Mouse (Mus musculus): ENCODE results near the gene Hoxc11.

The Hoxc11 gene

DNA sequence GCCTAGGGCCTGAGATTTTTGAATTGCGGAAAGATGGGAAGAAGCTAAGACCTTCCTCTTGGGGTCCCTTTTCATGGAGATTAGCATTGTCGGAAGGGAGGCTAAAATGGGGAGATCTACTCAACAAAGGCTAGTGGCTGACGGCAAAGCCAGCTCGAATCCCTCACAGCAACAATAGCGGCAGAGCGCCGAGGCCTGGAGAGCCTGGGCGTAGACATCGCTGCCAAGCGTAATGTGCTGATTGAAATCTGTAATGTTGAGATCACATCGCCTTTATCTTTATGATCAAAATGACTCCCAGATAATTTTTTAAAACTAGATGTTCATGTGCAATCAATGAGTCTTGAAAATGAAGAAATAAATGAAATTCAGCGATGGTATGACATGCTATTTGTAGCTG is 19.8 kb upstream of the Hoxc11 start:
- in situ Hi-C loops (cut with MboI; ENCODE audit: low pct_unique_long_range_greater_than_20kb in 1 of 2, low sequenced_read_pairs in 2 of 2, unreplicated experiment in 1 of 2) = loop anchor here in 1 of 2 experiments (25.0 kb wide), 1 partner anchor 172 kb away; no protein-coding TSS in a partner anchor

DNA sequence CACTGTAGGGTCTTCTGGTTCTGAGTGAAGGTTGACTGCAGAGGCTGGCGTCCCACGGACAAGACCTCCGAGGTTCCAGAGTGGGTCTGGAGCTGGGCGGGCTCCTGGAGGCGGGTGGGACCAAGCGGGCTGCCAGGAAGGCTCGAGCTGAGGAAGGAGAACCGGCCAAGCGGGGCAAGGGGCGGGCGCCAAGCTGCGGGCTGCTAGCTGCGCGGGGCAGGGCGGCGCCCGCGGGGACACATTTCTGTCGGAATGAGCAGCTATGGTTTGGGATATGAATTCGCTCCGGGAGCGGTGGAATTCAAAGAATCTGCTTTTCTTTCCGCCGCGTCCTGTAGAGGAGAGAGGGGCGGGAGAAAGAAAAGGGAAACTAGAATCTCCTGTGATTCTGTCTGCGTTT is 19.3 kb upstream of the Hoxc11 start:
- in situ Hi-C loops (cut with MboI; ENCODE audit: low pct_unique_long_range_greater_than_20kb in 1 of 2, low sequenced_read_pairs in 2 of 2, unreplicated experiment in 1 of 2) = loop anchor here in 1 of 2 experiments (25.0 kb wide), 1 partner anchor 173 kb away; no protein-coding TSS in a partner anchor

DNA sequence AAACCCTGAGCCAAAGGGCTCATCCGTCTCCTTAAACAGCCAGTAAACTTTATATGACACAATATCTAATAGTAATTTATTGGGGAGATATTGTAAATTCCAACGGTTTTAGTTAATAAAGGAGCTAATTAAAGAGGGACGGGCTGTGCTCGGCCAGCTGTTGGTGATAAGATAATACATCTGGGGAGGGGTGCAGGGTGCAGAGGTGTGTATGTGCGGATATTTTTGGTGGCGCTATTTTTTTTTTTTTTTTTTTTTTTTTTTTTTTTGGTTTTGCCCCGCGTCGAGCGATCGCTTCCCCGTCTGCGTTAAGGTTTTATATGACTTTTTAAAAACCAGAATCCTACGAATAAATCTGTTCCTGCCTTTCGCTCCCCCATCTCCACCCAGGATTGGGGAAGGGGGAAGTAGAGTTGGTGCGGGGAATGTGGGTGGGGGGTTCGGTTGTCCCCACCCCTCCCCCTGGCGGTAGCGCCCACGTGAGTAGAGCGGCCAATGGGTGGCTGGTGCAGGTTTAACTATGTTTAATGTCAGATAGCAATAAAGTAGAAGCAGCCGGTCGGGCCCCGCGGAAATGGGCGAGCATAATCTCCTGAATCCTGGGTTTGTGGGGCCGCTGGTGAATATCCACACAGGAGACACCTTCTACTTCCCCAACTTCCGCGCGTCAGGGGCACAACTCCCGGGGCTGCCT is 17.8 kb upstream of the Hoxc11 start, which contains the start of gene Hoxc12:
Hoxc12 (plus strand) TSS at position 479 of the 694 bp plus-strand sequence.
- in situ Hi-C loops (cut with MboI; ENCODE audit: low pct_unique_long_range_greater_than_20kb in 1 of 2, low sequenced_read_pairs in 2 of 2, unreplicated experiment in 1 of 2) = loop anchor here in 1 of 2 experiments (25.0 kb wide), 1 partner anchor 174 kb away; no protein-coding TSS in a partner anchor

DNA sequence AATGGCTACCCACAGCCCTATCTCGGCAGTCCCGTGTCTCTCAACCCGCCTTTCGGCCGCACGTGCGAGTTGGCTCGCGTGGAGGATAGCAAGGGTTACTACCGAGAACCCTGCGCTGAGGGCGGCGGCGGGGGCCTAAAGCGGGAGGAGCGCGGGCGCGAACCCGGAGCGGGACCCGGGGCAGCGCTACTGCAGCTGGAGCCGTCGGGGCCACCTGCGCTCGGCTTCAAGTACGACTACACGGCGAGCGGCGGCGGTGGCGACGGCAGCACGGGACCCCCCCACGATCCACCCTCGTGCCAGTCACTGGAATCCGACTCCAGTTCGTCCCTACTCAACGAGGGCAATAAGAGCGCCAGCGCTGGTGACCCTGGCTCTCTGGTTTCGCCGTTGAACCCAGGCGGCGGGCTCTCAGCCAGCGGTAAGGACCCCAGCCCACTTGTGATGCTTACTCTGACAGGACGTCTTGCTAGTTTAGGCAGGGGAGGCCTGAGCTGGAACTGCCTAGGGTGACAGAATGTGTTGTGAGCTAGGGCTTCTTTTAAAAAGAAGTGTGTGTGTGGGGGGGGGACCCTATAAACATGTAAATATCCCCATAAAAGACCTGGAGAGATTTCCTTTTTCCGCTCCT is 17.1 kb upstream of the Hoxc11 start:
- in situ Hi-C loops (cut with MboI; ENCODE audit: low pct_unique_long_range_greater_than_20kb in 1 of 2, low sequenced_read_pairs in 2 of 2, unreplicated experiment in 1 of 2) = loop anchor here in 1 of 2 experiments (25.0 kb wide), 1 partner anchor 175 kb away; no protein-coding TSS in a partner anchor

DNA sequence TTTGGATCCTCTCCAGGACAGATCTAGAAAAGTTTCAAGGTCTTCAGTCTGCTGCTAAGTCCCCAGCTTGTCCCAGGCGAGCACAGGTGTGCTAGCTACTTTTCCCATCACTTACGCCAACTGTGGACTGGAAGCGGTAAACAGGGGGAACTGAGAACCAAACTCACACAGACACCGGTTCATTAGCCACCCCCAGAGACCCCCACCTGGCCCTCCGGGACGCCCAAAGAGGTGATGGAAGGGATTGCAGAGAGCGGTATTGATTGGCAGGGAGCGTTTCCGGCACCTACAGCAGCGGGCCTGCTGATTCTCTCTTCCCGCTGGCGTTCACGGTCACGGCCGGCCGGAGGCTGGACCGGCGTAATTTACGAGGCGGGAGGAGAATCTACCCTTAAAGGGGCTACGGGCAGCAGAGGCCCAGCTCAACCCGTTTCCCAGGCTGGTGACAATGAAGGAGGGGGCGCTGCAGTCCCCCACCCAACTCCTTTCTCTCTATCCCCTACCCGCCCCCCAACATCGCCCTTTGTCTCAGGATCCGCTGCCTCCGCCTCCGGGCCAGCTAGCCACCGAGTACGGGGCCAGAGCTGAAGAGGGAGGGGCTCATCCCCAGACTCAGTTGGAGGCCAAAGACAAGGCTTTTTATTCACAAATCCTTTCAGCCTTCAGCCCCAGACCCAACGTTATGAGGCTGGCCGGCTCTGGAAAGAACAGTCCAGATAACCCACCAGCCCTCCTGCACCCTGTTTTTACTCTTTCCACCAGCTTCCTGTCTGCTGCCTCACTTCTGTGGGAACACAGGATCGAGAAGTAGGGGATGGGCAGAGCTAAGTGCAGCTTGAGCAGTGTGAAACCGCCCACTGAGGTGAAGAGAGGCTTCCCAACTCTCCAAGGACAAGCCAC is 14.7 kb upstream of the Hoxc11 start:
- in situ Hi-C loops (cut with MboI; ENCODE audit: low pct_unique_long_range_greater_than_20kb in 1 of 2, low sequenced_read_pairs in 2 of 2, unreplicated experiment in 1 of 2) = loop anchor here in 1 of 2 experiments (25.0 kb wide), 1 partner anchor 177 kb away; no protein-coding TSS in a partner anchor

DNA sequence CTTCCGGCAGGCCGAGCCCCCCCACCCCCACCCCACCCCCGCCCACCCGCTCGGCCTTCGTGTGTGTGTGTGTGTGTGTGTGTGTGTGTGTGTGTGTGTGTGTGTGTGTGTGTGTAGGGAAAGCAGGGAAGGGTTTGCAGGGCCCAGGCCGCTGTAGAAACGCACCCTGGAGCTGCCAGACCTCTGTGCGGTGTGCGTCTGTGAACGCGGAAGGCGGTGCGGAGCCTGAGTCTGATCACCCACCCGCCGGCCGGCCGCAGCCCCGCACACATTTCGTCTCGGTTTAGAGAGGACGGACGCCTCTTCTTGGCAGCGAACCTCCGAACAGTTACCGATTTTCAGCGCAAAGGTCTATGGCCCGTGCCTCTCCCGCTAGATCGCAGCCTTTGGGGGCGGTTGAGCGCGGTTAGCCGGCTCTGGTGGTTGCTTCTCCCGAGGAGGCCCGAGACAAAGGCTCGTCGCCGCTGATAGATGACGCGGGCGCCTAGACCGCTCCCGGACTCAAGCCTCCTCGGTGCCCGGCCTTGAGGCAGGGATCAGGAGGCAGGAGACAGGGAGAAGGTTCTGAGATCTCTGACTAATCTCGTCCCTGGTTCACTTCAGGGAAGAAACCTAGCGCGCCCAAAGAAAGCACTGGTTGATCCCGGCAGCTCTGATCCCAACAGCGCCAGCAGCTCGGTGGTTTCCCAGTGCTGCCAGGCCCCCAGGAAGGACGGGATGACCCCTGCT is 11.3 kb upstream of the Hoxc11 start:
- in situ Hi-C loops (cut with MboI; ENCODE audit: low pct_unique_long_range_greater_than_20kb in 1 of 2, low sequenced_read_pairs in 2 of 2, unreplicated experiment in 1 of 2) = loop anchor here in 1 of 2 experiments (25.0 kb wide), 1 partner anchor 181 kb away; no protein-coding TSS in a partner anchor

DNA sequence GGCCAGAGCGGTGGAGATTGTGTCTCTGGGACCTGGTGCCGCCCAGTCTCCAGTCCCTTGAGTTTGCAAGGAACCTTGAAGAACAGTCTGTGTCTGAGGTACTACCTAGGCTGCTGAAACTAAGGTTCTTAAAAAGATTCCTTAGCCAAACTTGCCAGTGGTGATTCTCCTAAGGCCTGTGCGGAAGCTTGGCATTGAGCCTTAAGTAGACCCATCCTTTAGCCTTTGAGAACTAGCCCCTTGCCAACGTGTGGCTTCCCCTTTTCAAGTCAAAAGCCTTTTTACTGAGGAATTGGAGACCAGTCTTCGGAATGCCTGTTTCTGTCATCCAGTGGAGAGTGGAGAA is 10.8 kb upstream of the Hoxc11 start:
- in situ Hi-C loops (cut with MboI; ENCODE audit: low pct_unique_long_range_greater_than_20kb in 1 of 2, low sequenced_read_pairs in 2 of 2, unreplicated experiment in 1 of 2) = loop anchor here in 1 of 2 experiments (25.0 kb wide), 1 partner anchor 181 kb away; no protein-coding TSS in a partner anchor

DNA sequence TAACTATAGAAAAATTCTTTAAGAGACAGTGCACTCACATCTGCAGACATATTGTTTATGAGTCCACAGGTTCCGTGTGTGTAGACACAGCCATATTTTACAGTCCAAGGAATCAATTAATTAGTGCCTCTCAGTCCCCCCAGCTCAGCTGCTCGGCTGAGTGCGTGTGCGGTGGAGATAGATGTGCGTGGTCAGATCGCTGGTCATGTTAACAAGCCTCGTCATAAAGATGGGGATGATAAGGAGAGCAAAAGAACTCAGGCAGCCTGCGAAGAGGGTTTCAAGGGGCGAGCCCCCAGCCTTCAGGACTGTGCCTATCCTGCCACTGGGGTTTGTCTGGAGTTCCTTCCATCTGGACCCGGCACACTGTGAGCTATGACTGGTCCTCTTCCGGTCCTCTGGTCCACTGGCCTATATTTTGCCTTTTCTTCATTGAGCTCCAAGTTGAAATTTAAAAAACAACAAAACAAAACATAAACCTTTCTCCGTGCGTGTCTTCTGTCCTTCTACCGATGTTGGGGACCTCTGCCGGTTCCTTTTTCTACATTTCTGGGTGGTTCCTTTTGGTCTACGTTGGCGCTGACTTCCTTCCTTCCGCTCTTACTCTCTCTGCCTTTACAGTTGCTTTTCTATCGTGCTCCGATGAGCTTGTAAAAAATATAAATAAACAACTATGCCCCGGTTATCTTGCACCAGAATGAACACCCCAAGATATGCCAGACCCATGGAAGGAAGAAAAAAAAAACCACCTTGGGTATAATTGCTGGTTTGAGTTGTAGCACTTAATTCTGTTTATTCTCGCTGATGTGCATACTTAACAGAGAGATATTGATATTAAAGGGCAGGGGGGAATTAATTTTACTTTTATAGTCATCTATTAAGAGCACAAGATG is 8.8 kb upstream of the Hoxc11 start:
- in situ Hi-C loops (cut with MboI; ENCODE audit: low pct_unique_long_range_greater_than_20kb in 1 of 2, low sequenced_read_pairs in 2 of 2, unreplicated experiment in 1 of 2) = loop anchor here in 1 of 2 experiments (5.0 to 25.0 kb wide), 2 partner anchors 33 to 183 kb away; no protein-coding TSS in a partner anchor

DNA sequence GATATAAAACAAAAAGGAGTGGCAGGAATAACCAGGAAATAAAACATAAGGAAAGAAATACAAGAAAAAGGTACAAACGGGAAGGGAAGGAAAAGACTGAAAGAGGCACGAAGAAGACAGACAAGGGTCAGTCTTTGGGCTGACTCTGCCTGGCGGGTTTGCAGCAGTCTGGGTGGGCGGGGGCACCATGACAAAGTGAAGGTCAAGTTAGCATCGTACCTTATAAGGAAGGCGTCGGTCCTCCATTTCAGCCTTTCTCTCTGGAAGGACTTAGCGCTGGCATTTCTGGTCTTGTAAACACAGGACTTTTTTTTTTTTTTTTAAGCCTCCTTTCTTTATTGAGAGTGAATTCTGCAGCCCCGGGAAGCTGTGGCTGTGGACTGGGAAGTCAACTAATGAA is 7.0 kb upstream of the Hoxc11 start:
- in situ Hi-C loops (cut with MboI; ENCODE audit: low pct_unique_long_range_greater_than_20kb in 1 of 2, low sequenced_read_pairs in 2 of 2, unreplicated experiment in 1 of 2) = loop anchor here in 1 of 2 experiments (5.0 to 25.0 kb wide), 2 partner anchors 35 to 185 kb away; no protein-coding TSS in a partner anchor

DNA sequence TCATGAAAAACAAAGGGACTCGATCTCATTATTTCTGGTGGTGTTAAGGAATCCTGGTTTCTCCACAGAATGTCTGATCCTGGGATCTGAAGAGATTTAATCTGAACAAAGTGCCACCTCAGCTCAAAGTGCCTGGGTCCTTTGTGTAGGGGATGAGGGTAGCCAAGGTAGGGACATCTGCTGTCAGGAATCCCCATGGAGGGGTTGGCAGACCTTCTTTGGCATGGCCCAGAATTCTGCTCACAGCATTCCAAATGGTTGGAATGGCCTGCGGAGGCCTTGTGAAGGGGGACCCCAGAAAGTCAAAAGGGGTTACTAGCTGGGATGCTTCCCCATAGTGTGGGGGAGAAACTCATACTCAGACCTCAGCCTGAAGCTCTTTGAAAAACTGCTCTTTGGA is 5.4 kb upstream of the Hoxc11 start:
- in situ Hi-C loops (cut with MboI; ENCODE audit: low pct_unique_long_range_greater_than_20kb in 1 of 2, low sequenced_read_pairs in 2 of 2, unreplicated experiment in 1 of 2) = loop anchor here in 1 of 2 experiments (5.0 to 25.0 kb wide), 2 partner anchors 37 to 187 kb away; no protein-coding TSS in a partner anchor

DNA sequence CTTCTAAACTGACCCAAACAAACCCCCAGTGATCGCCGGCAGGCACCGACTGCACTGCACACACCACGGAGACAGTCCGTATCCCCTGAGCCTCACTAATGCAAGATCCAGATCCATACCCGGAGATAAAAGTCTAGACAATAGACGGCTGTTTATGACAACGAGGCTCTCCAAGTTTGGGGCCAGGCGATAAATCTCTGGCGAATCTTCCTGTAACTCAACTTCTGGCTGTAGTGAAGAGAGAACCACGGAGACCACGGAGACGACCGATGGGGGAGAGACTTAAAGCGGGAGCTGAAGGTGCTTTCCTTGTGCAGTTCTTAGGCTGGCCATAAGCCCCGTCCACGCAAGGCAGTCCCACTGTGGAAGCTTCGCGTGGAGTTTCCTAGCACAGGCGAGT is 4.5 kb upstream of the Hoxc11 start:
- in situ Hi-C loops (cut with MboI; ENCODE audit: low pct_unique_long_range_greater_than_20kb in 1 of 2, low sequenced_read_pairs in 2 of 2, unreplicated experiment in 1 of 2) = loop anchor here in 1 of 2 experiments (5.0 to 25.0 kb wide), 3 partner anchors 37 to 187 kb away; partner anchors contain the start of gene Hoxc4

DNA sequence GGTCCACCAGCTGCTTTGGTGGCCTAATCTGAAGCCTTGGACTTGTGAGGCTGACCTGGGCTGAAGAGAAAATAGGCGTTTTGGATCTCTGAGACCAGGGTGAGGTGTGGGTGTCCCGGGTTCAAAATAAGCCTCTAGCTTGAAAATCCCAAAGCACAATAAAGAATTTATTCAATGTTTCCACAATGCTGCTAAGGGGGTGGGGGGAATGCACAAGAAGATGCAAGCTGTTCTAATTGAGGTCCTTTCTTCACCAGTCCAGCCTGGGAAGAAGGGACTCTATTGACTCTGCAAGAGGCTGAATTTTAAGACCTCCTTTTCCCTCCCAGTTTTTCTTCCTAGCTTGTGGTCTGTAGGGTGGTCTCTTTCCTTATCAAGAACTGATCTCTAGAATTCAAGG is 3.4 kb upstream of the Hoxc11 start:
- in situ Hi-C loops (cut with MboI; ENCODE audit: low pct_unique_long_range_greater_than_20kb in 1 of 2, low sequenced_read_pairs in 2 of 2, unreplicated experiment in 1 of 2) = loop anchor here in 1 of 2 experiments (10.0 kb wide), 1 partner anchor 64 kb away; the partner anchor contains the start of gene Hoxc4

DNA sequence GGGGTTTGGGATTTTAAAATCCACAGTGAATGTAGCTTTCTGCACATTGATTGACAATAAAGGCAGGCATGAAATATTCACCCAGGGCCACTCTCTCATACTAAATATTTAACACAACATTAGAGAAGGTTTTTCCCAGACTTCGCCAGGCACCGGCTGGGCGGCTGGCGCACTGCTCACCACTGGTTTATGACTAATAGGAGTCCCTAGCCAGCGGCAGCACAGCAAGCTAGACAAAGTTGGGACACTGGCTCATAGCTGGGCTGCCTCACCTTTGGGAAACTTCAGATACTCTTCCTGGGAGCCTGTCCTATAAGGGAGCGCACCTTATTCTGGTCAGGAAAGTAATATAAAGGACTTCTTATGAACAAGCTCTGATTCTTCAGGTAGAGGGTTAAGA is 666 bp upstream of the Hoxc11 start:
- in situ Hi-C loops (cut with MboI; ENCODE audit: low pct_unique_long_range_greater_than_20kb in 1 of 2, low sequenced_read_pairs in 2 of 2, unreplicated experiment in 1 of 2) = loop anchor here in 1 of 2 experiments (10.0 kb wide), 1 partner anchor 61 kb away; the partner anchor contains the start of gene Hoxc4

DNA sequence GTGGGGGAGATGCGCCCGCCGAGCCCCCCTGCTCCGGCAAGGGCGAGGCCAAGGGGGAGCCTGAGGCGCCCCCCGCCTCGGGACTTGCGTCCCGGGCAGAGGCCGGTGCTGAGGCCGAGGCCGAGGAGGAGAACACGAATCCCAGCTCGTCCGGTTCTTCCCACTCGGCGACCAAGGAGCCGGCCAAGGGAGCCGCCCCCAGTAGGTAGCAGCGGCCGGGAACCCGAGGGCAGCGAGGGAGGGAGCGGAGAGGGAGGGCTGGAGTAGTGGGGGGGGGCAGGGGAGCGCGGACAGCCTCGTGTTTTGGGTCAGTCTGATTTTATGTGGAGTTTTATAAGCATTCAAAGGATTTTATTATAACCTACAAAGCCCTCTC is 768 bp downstream of the Hoxc11 start:
- in situ Hi-C loops (cut with MboI; ENCODE audit: low pct_unique_long_range_greater_than_20kb in 1 of 2, low sequenced_read_pairs in 2 of 2, unreplicated experiment in 1 of 2) = loop anchor here in 1 of 2 experiments (10.0 kb wide), 1 partner anchor 60 kb away; the partner anchor contains the start of gene Hoxc4

DNA sequence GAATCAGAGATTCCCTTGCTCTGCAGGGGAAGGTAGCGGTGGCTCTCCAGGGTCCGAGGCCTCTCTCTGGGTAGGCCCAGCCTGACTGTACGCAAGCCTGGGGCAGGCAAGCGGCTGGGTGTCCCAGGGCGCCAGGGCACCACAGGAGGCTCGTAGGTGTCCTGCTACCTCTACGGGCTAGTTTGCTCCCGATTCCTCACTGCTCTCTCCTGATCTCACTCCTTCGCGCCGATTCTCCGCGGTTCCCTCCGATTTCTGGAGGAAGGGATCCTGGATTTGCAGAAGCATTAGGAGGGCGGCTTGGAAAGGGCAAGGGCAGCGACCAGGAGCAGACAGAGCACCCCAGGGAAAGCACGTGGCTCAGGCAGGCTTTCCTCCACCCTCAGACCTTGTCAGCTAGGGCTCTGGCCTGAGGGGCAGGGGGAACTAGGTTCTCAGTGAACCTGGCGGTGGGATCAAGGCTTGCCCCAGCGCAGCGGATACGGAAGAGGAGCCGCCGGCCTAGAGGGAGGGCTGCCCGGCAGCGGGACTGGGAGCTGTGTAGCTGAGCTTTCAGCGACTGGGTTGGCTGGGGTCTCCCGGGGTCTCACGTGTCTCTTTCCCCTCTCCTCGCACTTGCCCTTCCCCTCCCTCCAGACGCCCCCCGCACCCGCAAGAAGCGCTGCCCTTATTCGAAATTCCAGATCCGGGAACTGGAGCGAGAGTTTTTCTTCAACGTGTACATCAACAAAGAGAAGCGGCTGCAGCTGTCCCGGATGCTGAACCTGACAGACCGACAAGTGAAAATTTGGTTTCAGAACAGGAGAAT is 1.8 kb downstream of the Hoxc11 start:
- in situ Hi-C loops (cut with MboI; ENCODE audit: low pct_unique_long_range_greater_than_20kb in 1 of 2, low sequenced_read_pairs in 2 of 2, unreplicated experiment in 1 of 2) = loop anchor here in 1 of 2 experiments (10.0 kb wide), 1 partner anchor 59 kb away; the partner anchor contains the start of gene Hoxc4

DNA sequence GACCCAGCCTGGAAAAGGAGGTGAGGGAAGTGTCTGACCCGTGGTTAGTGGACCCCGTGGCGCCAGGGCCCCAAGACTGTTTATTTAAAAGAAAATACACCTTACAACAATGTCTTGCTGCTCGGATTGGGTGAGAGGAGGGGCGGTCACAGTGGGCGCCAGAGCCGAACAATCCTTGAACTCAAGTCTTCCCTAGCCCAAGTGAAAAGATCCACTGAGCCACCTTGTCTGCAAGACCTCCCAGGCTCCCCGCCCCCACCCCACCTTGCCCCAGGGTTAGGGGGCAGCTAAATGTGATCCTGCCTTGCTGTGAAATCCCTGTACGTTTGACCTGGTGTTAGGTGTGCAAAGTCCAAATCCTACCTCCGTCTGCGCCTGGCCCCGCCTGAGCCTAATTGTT is 2.7 kb downstream of the Hoxc11 start:
- in situ Hi-C loops (cut with MboI; ENCODE audit: low pct_unique_long_range_greater_than_20kb in 1 of 2, low sequenced_read_pairs in 2 of 2, unreplicated experiment in 1 of 2) = loop anchor here in 1 of 2 experiments (10.0 kb wide), 1 partner anchor 58 kb away; the partner anchor contains the start of gene Hoxc4

Measured in mouse embryonic stem cell (cell line).